Mouse (Mus musculus) kidney, adult 18-20 months (tissue): ENCODE measurements around the gene Dph2.

ENCODE experiments used
- DNase-seq: peaks from one replicate; pipeline ENCODE4 v3.0.0; 2021

Dph2 gene

GRCm38 (mm10) chr4:117891738-117892161, at the start of gene Dph2:
Dph2 (minus strand) TSS chr4:117892032.
- DNase-seq = peak; percentile 82

DNA sequence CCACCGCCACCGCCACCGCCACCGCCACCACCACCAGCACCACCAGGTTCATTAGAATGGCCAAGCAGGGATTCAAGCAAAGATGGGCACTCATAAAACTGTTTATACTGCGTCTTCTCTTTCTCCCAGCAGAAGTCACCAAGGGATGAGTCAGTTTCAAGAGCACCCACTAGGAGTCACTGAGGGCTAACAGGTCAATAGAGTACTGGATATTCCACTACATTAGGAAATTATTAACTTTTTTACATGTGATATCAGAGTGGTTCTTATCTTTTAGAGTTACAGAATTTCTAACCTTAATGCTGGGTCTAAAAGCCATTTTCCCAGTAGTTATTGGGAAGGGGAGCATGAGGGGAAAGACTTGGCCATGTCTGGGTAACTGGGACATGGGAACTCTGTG, 45.1 kb upstream of the Dph2 start:
- DNase-seq = no peak

- no peak for DNase-seq
Measured at GRCm38 (mm10) chr4:117934081-117934480, 42.2 kb upstream of the Dph2 start.

DNA sequence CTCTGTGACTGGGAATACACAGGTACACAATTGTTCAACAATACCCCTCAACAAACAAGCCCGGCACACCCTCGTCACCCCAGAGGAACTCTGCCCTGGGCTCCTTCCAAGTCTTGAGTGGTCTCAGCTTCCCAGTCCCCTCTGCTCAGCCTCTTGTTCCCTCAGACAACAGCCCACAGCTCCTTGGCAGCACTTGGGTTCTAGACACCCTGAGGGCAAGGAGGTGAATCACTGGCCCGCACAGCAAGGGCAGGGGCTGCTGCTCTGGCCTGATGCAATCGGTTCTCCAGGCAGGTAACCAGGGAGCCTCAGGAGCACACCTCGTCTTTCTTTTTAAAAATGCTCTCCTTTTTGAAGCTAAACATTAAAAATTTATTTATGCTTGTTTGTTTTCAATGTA, 41.4 kb upstream of the Dph2 start:
- no peak for DNase-seq

- peak; percentile 75 for DNase-seq
Measured at GRCm38 (mm10) chr4:117929391-117929881, 37.6 kb upstream of the Dph2 start, which contains the start of gene Artn. Artn (minus strand) TSS chr4:117929763.

DNA sequence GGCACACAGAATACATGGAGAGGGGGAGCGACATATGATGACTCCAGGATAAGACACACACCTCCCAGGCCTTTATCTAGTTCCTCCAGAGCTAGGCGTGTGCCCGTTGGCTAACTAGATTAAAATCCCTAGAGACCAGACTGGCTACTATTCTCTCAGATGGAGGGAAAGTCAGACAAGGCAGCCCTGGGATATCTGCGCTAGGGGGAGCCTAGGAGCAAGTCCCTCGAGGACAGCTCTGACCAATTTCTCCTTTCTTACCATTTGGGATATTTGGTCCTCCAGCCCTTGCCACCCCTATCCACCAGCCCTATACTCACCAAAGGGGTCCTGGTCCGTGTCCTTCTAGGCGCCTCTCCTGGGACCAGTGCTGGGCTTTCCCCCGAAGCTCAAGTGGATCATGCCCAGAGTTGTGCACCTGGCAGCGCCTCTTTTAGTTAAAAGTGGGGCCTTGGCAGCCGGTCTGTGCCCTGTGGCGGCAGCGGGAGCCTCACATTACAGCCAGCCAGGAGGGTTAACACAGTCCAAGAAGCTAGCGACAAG, 36.9 kb upstream of the Dph2 start:
- DNase-seq = peak; percentile 76

GRCm38 (mm10) chr4:117928234-117928633, 36.4 kb upstream of the Dph2 start:
- DNase-seq = peak; percentile 22

DNA sequence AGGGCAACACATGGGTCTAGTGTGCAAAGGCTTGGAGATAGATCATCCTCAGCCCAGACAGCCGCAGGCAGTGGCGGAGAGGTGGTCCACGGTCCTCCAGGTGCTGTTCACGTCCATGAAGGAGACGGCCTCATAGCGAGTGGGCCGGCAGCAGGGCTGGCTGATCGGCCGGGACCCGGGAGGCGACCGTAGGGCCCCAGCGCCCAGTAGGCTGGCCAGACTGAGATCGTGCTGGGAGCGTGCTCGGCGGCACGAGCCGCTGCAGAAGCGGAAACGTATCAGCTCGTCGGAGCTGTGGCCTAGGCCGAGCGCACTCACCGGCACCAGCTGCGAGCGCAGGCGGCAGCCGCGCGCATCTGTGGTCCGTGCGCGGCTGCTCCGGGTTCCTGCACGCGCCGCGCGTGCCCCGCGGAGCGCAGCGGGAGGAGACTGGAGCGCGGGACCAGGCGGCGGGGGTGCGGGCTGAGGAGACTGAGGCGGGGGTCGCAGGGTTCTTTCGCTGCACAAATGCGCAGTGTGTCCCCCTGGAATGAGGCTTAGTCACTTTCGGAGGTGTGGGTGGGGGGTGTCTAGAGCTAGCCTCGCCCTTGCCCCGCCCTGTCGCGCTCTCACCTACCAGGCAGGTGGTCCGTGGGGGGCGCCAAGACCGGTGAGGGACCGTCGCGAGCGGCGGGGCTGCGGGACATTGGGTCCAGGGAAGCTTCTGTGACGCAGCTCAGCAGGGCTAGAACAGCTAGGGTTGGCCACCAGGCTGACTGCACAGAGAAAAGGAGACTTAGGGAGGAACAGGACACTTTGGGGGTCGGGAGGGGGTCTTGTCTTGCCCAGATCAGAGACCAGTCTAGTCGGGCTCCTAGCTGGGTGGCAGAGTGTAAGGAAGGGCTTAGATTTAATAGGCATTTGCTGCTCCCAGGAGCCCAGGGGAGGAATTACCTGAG, 35.0 kb upstream of the Dph2 start:
- DNase-seq = peak; percentile 10

GRCm38 (mm10) chr4:117924916-117925315, 33.1 kb upstream of the Dph2 start:
- no peak for DNase-seq

DNA sequence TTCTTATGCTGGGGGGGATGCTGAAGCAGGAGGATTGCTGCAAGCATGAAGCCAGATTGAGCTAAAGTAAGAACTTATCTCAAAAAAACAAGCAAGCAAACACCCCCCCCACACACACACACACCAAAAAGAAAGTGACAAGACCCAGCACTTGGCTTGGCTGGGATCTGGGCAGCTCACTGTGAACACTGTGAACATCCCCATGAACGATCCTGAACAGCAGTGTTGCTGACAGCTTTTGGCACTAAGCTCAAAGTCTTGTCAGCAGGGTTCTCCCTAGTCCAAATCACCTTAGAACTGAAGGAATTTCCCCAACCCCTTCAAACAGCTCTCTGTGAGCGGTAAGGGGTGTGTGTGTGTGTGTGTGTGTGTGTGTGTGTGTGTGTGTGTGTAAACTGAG, 31.6 kb upstream of the Dph2 start:
- no peak for DNase-seq

- DNase-seq = no peak
Measured at GRCm38 (mm10) chr4:117921358-117921757, 29.5 kb upstream of the Dph2 start.

- no peak for DNase-seq
Measured at GRCm38 (mm10) chr4:117918762-117919161, 26.9 kb upstream of the Dph2 start.

DNA sequence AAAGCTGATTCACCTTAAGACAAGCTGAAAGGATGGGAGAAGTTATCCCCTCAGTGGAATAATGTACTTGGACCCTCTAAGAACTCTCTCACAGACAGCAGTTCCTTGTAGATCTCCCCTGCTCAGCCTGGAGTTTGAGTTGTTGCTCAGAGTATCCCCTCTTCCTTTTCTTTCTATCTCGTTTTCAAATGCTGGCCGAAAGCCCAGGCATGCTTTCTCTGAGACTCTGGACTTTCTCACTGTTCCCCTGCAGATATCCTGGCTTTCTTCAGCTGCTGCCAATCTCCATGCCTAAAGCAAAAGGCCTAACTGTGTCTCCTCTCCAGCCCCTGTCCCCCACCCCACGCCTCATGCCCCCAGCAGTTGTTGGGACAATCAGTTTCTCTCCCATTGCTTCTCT, 26.4 kb upstream of the Dph2 start:
- DNase-seq = peak; percentile 38

GRCm38 (mm10) chr4:117917847-117918246, 26.0 kb upstream of the Dph2 start:
- no peak for DNase-seq

GRCm38 (mm10) chr4:117917402-117917801, 25.6 kb upstream of the Dph2 start:
- DNase-seq = no peak

DNA sequence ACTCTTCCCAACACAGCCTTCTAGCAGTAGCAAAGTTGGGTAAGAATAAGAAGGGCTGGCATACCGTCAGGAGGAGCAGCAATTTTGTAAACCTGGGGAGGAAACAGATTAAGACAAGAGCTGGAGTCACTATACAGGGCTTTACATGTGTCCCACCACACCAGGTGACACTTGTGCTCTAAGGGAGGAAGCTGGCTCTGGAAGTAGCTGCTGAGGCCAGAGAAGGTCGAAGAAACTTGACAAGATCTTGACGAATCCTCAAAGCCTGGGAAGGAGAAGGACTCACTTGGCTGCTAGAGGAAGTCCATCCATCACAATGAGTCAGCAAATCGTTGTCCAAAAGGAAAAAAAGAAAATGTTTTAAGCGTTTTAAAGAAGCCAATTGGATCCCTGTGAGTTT, 24.6 kb upstream of the Dph2 start:
- no peak for DNase-seq

- DNase-seq = no peak
Measured at GRCm38 (mm10) chr4:117915489-117916105, 23.8 kb upstream of the Dph2 start.

DNA sequence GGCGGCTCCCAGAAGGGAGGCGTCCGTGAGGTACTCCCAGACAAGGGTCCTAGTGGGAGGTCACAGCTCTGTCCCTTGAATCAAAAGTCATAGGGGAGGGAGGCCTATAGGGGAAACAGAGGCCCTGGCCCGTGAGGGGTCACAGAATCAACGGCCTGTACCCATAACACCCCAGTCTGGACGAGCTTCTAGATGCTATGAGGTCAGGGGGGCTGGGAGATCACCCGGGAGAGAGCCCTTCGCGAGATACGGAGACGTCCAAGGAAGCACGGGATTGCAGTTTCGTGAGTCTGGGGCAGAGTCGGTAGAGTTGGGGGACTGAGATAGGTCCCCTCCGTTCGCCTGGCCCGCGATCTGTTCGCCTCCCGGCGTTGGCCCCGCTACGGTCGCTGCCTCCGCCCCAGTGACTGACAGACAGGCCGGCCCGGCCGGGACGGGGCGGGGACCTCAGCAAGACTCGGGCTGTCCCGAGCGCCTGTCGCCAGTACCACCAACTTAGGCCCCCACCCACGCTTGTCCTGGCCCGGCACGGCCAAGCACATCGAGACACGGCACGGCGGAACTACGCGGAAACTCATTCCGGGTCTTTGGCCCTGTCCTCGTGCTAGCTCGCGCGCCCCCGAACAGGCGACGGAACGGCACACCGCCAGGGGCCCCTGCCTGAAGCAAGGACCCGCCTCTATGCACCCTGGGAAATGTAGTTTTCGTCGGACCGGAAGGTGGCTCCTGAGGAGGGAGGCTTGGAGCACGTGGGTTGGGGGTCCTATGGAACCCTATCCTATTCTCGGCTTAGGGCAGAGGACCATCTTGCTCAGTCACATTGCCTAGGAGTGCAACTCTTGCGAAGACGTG, 23.0 kb upstream of the Dph2 start, which contains the start of gene Ipo13:
Ipo13 (minus strand) TSS at position 409 of the 852 bp plus-strand sequence.
- DNase-seq = peak; percentile 97

DNA sequence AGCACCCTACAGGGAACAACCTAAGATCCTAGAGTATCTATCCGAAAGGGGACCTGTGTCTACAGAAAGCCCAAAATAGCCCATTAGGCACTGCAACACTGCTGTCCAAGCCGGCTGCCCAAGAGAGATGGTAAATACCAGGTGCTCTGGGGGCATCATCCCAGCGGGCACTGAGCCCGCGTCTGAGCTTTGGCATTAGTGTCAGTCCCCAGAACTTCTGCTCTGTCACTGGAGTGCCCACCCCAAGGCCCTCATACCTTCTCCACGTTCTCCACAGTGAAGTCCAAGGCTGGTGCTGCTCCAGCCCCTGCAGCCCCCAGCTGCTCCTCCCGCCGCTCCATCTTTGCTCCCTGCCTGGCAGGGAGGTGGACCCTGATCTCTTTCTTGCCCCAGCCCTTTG, 22.2 kb upstream of the Dph2 start:
- no peak for DNase-seq

DNA sequence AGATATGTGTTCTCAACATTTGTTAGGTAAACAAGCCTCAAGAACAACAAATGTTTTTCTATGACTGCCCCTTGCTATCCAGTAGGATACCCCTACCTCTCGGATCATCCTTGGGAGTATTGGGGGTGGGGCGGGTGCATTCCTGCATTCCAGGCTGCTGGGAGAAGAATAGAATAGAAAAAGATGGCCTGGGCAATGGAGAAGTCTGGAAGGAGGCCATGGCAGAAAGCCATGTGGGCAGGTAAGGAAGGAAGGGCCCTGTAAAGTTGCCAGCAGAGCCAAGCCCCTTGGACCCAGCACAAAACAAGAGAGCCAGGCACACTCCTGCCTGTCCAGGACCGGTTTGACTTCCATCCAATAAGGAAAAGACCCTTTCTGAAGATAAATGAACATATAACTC, 21.6 kb upstream of the Dph2 start:
- peak; percentile 77 for DNase-seq

GRCm38 (mm10) chr4:117912685-117913273, 20.9 kb upstream of the Dph2 start:
- DNase-seq = no peak

DNA sequence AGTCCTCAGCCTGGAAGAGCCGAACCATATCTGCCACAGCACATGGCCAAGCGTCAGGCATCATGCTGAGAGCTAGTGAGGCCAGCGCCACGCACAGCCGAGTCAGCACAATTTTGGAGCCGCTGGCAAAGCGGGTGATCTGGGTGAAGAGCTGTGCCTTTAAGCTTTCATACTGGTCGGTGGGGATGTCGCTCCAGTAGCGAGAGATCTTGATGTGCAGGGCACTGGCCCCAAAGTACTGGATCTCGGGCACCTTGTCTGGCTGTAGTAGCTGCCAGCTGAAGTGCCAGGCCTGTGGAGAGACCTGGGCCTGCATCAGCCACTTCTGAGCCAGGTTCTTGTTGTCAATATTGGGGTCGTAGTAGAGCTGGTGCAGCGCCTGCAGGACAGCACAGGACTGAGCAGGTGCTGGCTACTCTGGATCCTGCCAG, 20.3 kb upstream of the Dph2 start:
- DNase-seq = no peak
